Comparison of ENCODE assay signal across 13 mouse cellular contexts in genomic region chr8:46875615-46876293, GRCm38 (mm10).
DNase-seq lines count a peak whose midpoint lies in the region; ATAC-seq and TF ChIP-seq lines count a peak whose summit lies in the region.
"Had no signal": no experiment of that assay in that cellular context is flagged by ENCODE, and none has a peak within 500 bp of the region (broad histone marks: within the 10 kb centered on the region; RNA-seq: fewer than 3 reads in every experiment).

No protein-coding gene starts in this region.

- no peaks in the 10 kb centered on the region for H3K36me3 ChIP-seq in intestine, postnatal 0 days (ENCODE audit: control insufficient read depth, insufficient read depth)
- H3K36me3 ChIP-seq in intestine, embryonic 16.5 days (ENCODE audit: control insufficient read depth, insufficient read depth, low read length) = no peaks in the 10 kb centered on the region
- H3K36me3 ChIP-seq in MEL (ENCODE audit: control insufficient read depth in 1 of 2, insufficient read depth in 2 of 2, low read length in 2 of 2) = peaks cover 0 to 3% of the 10 kb centered on the region in 2 experiments; a peak in 2 of 4 replicates
- H3K36me3 ChIP-seq in lung, embryonic 16.5 days (ENCODE audit: control insufficient read depth, insufficient read depth, low read length) = no peaks in the 10 kb centered on the region

- TF ChIP-seq EP300 in MEL (IDR thresholded peaks at IDR 0.05; ENCODE audit: low read depth in 1 of 2, low read length in 2 of 2) = peak in 1 of 2 experiments; percentile 31; a peak in 3 of 4 replicates

- TF ChIP-seq RAD21 in MEL (IDR thresholded peaks at IDR 0.05; ENCODE audit: low read depth, low read length) = no peak

- H3K27ac ChIP-seq in intestine, postnatal 0 days (ENCODE audit: low read depth, low read length) = no peak overlapping the region
- no peak overlapping the region for H3K27ac ChIP-seq in intestine, embryonic 16.5 days (ENCODE audit: low read length)
- no peak overlapping the region for H3K27ac ChIP-seq in MEL (ENCODE audit: control insufficient read depth, low read depth, low read length)
- H3K27ac ChIP-seq in lung, embryonic 16.5 days (ENCODE audit: low read length) = peak overlapping the region; percentile 14; the same call in 1 of the 2 replicates

- no peaks in the 10 kb centered on the region for H3K79me2 ChIP-seq in MEL (ENCODE audit: control insufficient read depth, insufficient read depth, low read length, poor library complexity)

- peak; percentile 40 for DNase-seq in MEL (ENCODE audit: low read depth, low spot score)
- no peak for DNase-seq in cerebellum, adult 9-11 months
- no peak for DNase-seq in cerebellum, postnatal 10 days
- DNase-seq in thymus, postnatal 0 days (ENCODE audit: low spot score) = no peak
- DNase-seq: cerebellum, postnatal 25 days; left cerebral cortex, postnatal 4 days; retina, postnatal 1 day had no signal

- WGBS in intestine, postnatal 0 days = 24% methylated on average over 2 of the region's 2 CpGs
- WGBS in intestine, embryonic 16.5 days = 33% methylated on average over 2 of the region's 2 CpGs
- 18% methylated on average over 2 of the region's 2 CpGs for WGBS in lung, embryonic 16.5 days

- no peak overlapping the region for H3K4me3 ChIP-seq in intestine, postnatal 0 days (ENCODE audit: low read depth, low read length)
- H3K4me3 ChIP-seq in intestine, embryonic 16.5 days (ENCODE audit: low read length) = no peak overlapping the region
- no peak overlapping the region for H3K4me3 ChIP-seq in MEL (ENCODE audit: control insufficient read depth in 1 of 2, insufficient read depth in 1 of 2, low read depth in 2 of 2, low read length in 2 of 2)
- no peak overlapping the region for H3K4me3 ChIP-seq in lung, embryonic 16.5 days (ENCODE audit: low read length)

- H3K4me2 ChIP-seq in intestine, postnatal 0 days (replicated peaks; ENCODE audit: low read depth) = no peak overlapping the region
- H3K4me2 ChIP-seq in intestine, embryonic 16.5 days (ENCODE audit: low read depth, low read length) = no peak overlapping the region
- no peak overlapping the region for H3K4me2 ChIP-seq in lung, embryonic 16.5 days (ENCODE audit: low read depth, low read length)
- H3K4me2 ChIP-seq: midbrain, embryonic 11.5 days had no signal

- TF ChIP-seq CTCF in intestine, postnatal 0 days (IDR thresholded peaks at IDR 0.05; ENCODE audit: low read depth) = no peak
- TF ChIP-seq CTCF in MEL (IDR thresholded peaks at IDR 0.05 in 2 of 3, conservative IDR thresholded peaks at IDR 0.05 in 1 of 3; ENCODE audit: control insufficient read depth in 1 of 3, insufficient read depth in 1 of 3, low read depth in 2 of 3, low read length in 3 of 3, poor library complexity in 1 of 3, severe bottlenecking in 1 of 3) = no peak

- no peak for TF ChIP-seq POLR2A in MEL (IDR thresholded peaks at IDR 0.05; ENCODE audit: control insufficient read depth in 1 of 2, insufficient read depth in 1 of 2, low read depth in 1 of 2, low read length in 2 of 2, poor library complexity in 1 of 2)

- no peaks in the 10 kb centered on the region for H3K4me1 ChIP-seq in intestine, postnatal 0 days (replicated peaks; ENCODE audit: control insufficient read depth, insufficient read depth, low read length)
- no peaks in the 10 kb centered on the region for H3K4me1 ChIP-seq in intestine, embryonic 16.5 days (ENCODE audit: control insufficient read depth, insufficient read depth, low read length)
- H3K4me1 ChIP-seq in MEL (ENCODE audit: control insufficient read depth in 1 of 2, insufficient read depth in 2 of 2, low read length in 2 of 2) = peaks cover 0 to 3% of the 10 kb centered on the region in 2 experiments; a peak in 1 of 4 replicates
- H3K4me1 ChIP-seq in lung, embryonic 16.5 days (replicated peaks; ENCODE audit: control insufficient read depth, insufficient read depth, low read length) = peaks cover 6% of the 10 kb centered on the region

- no peak overlapping the region for H3K9ac ChIP-seq in intestine, postnatal 0 days (ENCODE audit: low read depth, low read length)
- H3K9ac ChIP-seq in intestine, embryonic 16.5 days (ENCODE audit: low read depth, low read length) = no peak overlapping the region
- H3K9ac ChIP-seq in MEL (ENCODE audit: control insufficient read depth, low read depth, low read length, poor library complexity, severe bottlenecking) = no peak overlapping the region
- H3K9ac ChIP-seq in lung, embryonic 16.5 days (ENCODE audit: low read length) = no peak overlapping the region

- H3K27me3 ChIP-seq in intestine, postnatal 0 days (replicated peaks; ENCODE audit: control insufficient read depth, insufficient read depth, low read length) = no peaks in the 10 kb centered on the region
- H3K27me3 ChIP-seq in intestine, embryonic 16.5 days (replicated peaks; ENCODE audit: control insufficient read depth, insufficient read depth, low read length) = no peaks in the 10 kb centered on the region
- no peaks in the 10 kb centered on the region for H3K27me3 ChIP-seq in MEL (ENCODE audit: control insufficient read depth in 1 of 2, insufficient read depth in 2 of 2, low read length in 2 of 2)
- no peaks in the 10 kb centered on the region for H3K27me3 ChIP-seq in lung, embryonic 16.5 days (ENCODE audit: control insufficient read depth, insufficient read depth, low read depth, low read length)
- H3K27me3 ChIP-seq: CH12.LX had no signal

- 0 out of 2 replicates have a peak, but pooled peaks have one; percentile 16 for ATAC-seq in intestine, postnatal 0 days
- no peak for ATAC-seq in intestine, embryonic 16.5 days
- ATAC-seq in granulocyte monocyte progenitor cell, adult 5-6 weeks (replicated peaks; ENCODE audit: poor library complexity, severe bottlenecking) = peak; percentile 59; the same call in 1 of the 2 replicates
- ATAC-seq in lung, embryonic 16.5 days (ENCODE audit: low read depth) = peak; percentile 89

- no peaks in the 10 kb centered on the region for H3K9me3 ChIP-seq in intestine, postnatal 0 days (ENCODE audit: control insufficient read depth)
- no peaks in the 10 kb centered on the region for H3K9me3 ChIP-seq in intestine, embryonic 16.5 days (ENCODE audit: control insufficient read depth, low read length)
- no peaks in the 10 kb centered on the region for H3K9me3 ChIP-seq in MEL (replicated peaks; ENCODE audit: insufficient read depth, low read length)
- H3K9me3 ChIP-seq in lung, embryonic 16.5 days (ENCODE audit: control insufficient read depth, low read length) = no peaks in the 10 kb centered on the region

TF ChIP-seq in MEL, 35 proteins besides CTCF, POLR2A, EP300 and RAD21:
- TF ChIP-seq SMC3 (IDR thresholded peaks at IDR 0.05; ENCODE audit: low read depth, low read length) (no peak), GATA1 (IDR thresholded peaks at IDR 0.05; ENCODE audit: low read depth, low read length) (peak; percentile 37), ETS1 (IDR thresholded peaks at IDR 0.05; ENCODE audit: low read depth, low read length) (peak; percentile 31; the same call in 1 of the 2 replicates), TCF12 (IDR thresholded peaks at IDR 0.05; ENCODE audit: low read depth, low read length) (0 out of 2 replicates have a peak, but pooled peaks have one; percentile 30)
